Mouse (Mus musculus) liver, embryonic 13.5 days (tissue): ENCODE results near the gene Myl3. TPM values are rescaled to one million over a fixed set of nuclear protein-coding genes. Genes with fewer than 3 reads are reported as not detected.
A peak's percentile ranks its signal among the peaks of the same experiment; 100 is the strongest.

Experiments used
- ATAC-seq: fragments of 200-750 bp; cut with Nextera tagmentation; 2 replicates; pipeline ENCODE4 v1.8.0; 2017; ENCODE audit warnings: low read depth, mild to moderate bottlenecking, moderate number of reproducible peaks, moderate library complexity
- DNase-seq: peaks from one replicate; pipeline ENCODE4 v3.0.0; 2022
- H3K27ac ChIP-seq: fragments of 300-500 bp; sonication (generic); 2 replicates; pipeline ENCODE4 v1.5.1; 2015; ENCODE audit warnings: moderate library complexity, mild to moderate bottlenecking, inconsistent platforms
- H3K27me3 ChIP-seq: fragments of 300-500 bp; sonication (generic); 2 replicates; pipeline ENCODE4 v1.6.1; 2015; ENCODE audit warnings: mild to moderate bottlenecking, inconsistent platforms
- H3K36me3 ChIP-seq: fragments of 300-500 bp; sonication (generic); 2 replicates; pipeline ENCODE4 v1.6.1; 2015; ENCODE audit warnings: mild to moderate bottlenecking, inconsistent platforms
- H3K4me1 ChIP-seq: fragments of 300-500 bp; sonication (generic); replicated peaks from 2 replicates; pipeline ENCODE4 v1.6.1; 2015; ENCODE audit warnings: inconsistent platforms
- H3K4me2 ChIP-seq: fragments of 300-500 bp; sonication (generic); 2 replicates; pipeline ENCODE4 v1.6.1; 2015; ENCODE audit warnings: inconsistent platforms, mild to moderate bottlenecking, moderate library complexity
- H3K4me3 ChIP-seq: fragments of 300-500 bp; sonication (generic); replicated peaks from 2 replicates; pipeline ENCODE4 v1.5.1; 2015; ENCODE audit warnings: mild to moderate bottlenecking, inconsistent platforms
- H3K9ac ChIP-seq: fragments of 300-500 bp; sonication (generic); 2 replicates; pipeline ENCODE4 v1.6.1; 2015; ENCODE audit warnings: mild to moderate bottlenecking, inconsistent platforms
- H3K9me3 ChIP-seq: fragments of 300-500 bp; sonication (generic); replicated peaks from 2 replicates; pipeline ENCODE4 v1.6.1; 2016; ENCODE audit warnings: inconsistent platforms
- WGBS: fragments of 180-500 bp; shearing (Covaris S2); methylation state at CpG from one replicate; pipeline ENCODE4 v1.1.7; 2015; ENCODE audit not compliant: insufficient replicate concordance; 5-methylcytosine and 5-hydroxymethylcytosine counted together
- polyA plus RNA-seq: library from polyadenylated mRNA; unstranded; fragments of >200 nt; fragmentation: Nextera tagmentation; extraction: Ambion mirVana; gene quantifications from 2 replicates; pipeline ENCODE4 v1.2.1, GENCODE M21; 2015

Myl3 gene
- polyA plus RNA-seq, result 0.56 and 5.4 TPM in 2 replicates

- Histone ChIP-seq H3K9me3 (no peaks in the 10 kb centered on the region), H3K36me3 (no peaks in the 10 kb centered on the region), H3K27me3 (peaks cover 82% of the 10 kb centered on the region), H3K4me3 (peak within 1 kb of the TSS; percentile 57), H3K27ac (no peak within 1 kb of the TSS), H3K4me2 (peak within 1 kb of the TSS; percentile 65), H3K4me1 (peaks cover 19% of the 10 kb centered on the region), H3K9ac (peak within 1 kb of the TSS; percentile 50)
- WGBS, result 3% methylated on average over 17 of the region's 17 CpGs
- DNase-seq (no peak), ATAC-seq (no peak)
These were observed at the start of gene Myl3 for GRCm38 (mm10) chr9:110741711-110742294. Gene Myl3 (plus strand): TSS chr9:110741861.

- no peak overlapping the region for H3K27ac ChIP-seq
- peaks cover 20% of the 10 kb centered on the region for H3K4me1 ChIP-seq
- ATAC-seq (no peak), DNase-seq (no peak)
- H3K36me3 ChIP-seq, result peaks cover 28% of the 10 kb centered on the region; the same call in 1 of the 2 replicates
- no peak overlapping the region for H3K4me2 ChIP-seq
- 83% methylated on average over 4 of the region's 4 CpGs for WGBS
- H3K4me3 ChIP-seq, result no peak overlapping the region
- H3K27me3 ChIP-seq, result no peaks in the 10 kb centered on the region
- no peak overlapping the region for H3K9ac ChIP-seq
- no peaks in the 10 kb centered on the region for H3K9me3 ChIP-seq
These were observed 46.4 kb upstream of the Myl3 start for GRCm38 (mm10) chr9:110695165-110695755.

GRCm38 (mm10) chr9:110696427-110696826, 45.2 kb upstream of the Myl3 start:
- no peak overlapping the region for H3K27ac ChIP-seq
- WGBS, result 80% methylated on average over 5 of the region's 5 CpGs
- H3K9ac ChIP-seq, result no peak overlapping the region
- H3K4me1 ChIP-seq, result peaks cover 30% of the 10 kb centered on the region
- DNase-seq (no peak), ATAC-seq (no peak)
- no peaks in the 10 kb centered on the region for H3K9me3 ChIP-seq
- H3K4me2 ChIP-seq, result no peak overlapping the region
- H3K4me3 ChIP-seq, result no peak overlapping the region
- peaks cover 28% of the 10 kb centered on the region; the same call in 1 of the 2 replicates for H3K36me3 ChIP-seq
- no peaks in the 10 kb centered on the region for H3K27me3 ChIP-seq

GRCm38 (mm10) chr9:110697465-110697864, 44.2 kb upstream of the Myl3 start:
- DNase-seq, result no peak
- Histone ChIP-seq H3K9me3 (no peaks in the 10 kb centered on the region), H3K4me2 (no peak overlapping the region), H3K27me3 (no peaks in the 10 kb centered on the region), H3K36me3 (peaks cover 28% of the 10 kb centered on the region; the same call in 1 of the 2 replicates), H3K27ac (no peak overlapping the region), H3K4me3 (no peak overlapping the region), H3K9ac (no peak overlapping the region), H3K4me1 (peaks cover 35% of the 10 kb centered on the region)
- WGBS, result 75% methylated on average over 3 of the region's 3 CpGs
- ATAC-seq, result no peak

- WGBS, result 34% methylated on average over 3 of the region's 3 CpGs
- Histone ChIP-seq H3K9me3 (no peaks in the 10 kb centered on the region), H3K27me3 (no peaks in the 10 kb centered on the region), H3K4me2 (peak overlapping the region; percentile 16; the same call in 1 of the 2 replicates), H3K4me3 (no peak overlapping the region), H3K36me3 (peaks cover 28% of the 10 kb centered on the region; the same call in 1 of the 2 replicates), H3K27ac (peak overlapping the region; percentile 60; the same call in 1 of the 2 replicates), H3K9ac (no peak overlapping the region), H3K4me1 (peaks cover 53% of the 10 kb centered on the region)
- DNase-seq (peak; percentile 28), ATAC-seq (peak; percentile 97)
These were observed 42.1 kb upstream of the Myl3 start for GRCm38 (mm10) chr9:110699574-110699973.

- 74% methylated on average over 11 of the region's 12 CpGs for WGBS
- Histone ChIP-seq H3K27ac (no peak overlapping the region), H3K36me3 (peaks cover 25% of the 10 kb centered on the region; the same call in 1 of the 2 replicates), H3K9ac (no peak overlapping the region), H3K9me3 (no peaks in the 10 kb centered on the region), H3K4me1 (peaks cover 58% of the 10 kb centered on the region), H3K4me3 (no peak overlapping the region), H3K4me2 (no peak overlapping the region), H3K27me3 (no peaks in the 10 kb centered on the region)
- DNase-seq (no peak), ATAC-seq (no peak)
These were observed 40.3 kb upstream of the Myl3 start for GRCm38 (mm10) chr9:110701114-110702032.

- Histone ChIP-seq H3K4me3 (no peak overlapping the region), H3K9me3 (no peaks in the 10 kb centered on the region), H3K4me1 (peaks cover 57% of the 10 kb centered on the region), H3K36me3 (peaks cover 14% of the 10 kb centered on the region; the same call in 1 of the 2 replicates), H3K27me3 (no peaks in the 10 kb centered on the region), H3K4me2 (no peak overlapping the region), H3K9ac (no peak overlapping the region), H3K27ac (no peak overlapping the region)
- no peak for DNase-seq
- WGBS, result 48% methylated on average over 1 of the region's 1 CpGs
- ATAC-seq, result no peak
These were observed 38.8 kb upstream of the Myl3 start for GRCm38 (mm10) chr9:110702848-110703247.

GRCm38 (mm10) chr9:110703951-110704350, 37.7 kb upstream of the Myl3 start:
- DNase-seq, result no peak
- H3K4me2 ChIP-seq, result no peak overlapping the region
- H3K27me3 ChIP-seq, result no peaks in the 10 kb centered on the region
- H3K4me1 ChIP-seq, result peaks cover 52% of the 10 kb centered on the region
- no peaks in the 10 kb centered on the region for H3K9me3 ChIP-seq
- no peak overlapping the region for H3K9ac ChIP-seq
- peaks cover 19% of the 10 kb centered on the region; the same call in 1 of the 2 replicates for H3K36me3 ChIP-seq
- no peak overlapping the region for H3K4me3 ChIP-seq
- 78% methylated on average over 6 of the region's 6 CpGs for WGBS
- H3K27ac ChIP-seq, result peak overlapping the region; percentile 3; the same call in 1 of the 2 replicates
- ATAC-seq, result no peak

- Histone ChIP-seq H3K27me3 (no peaks in the 10 kb centered on the region), H3K27ac (no peak overlapping the region), H3K9me3 (no peaks in the 10 kb centered on the region), H3K4me3 (no peak overlapping the region), H3K9ac (no peak overlapping the region), H3K4me2 (no peak overlapping the region), H3K36me3 (peaks cover 31% of the 10 kb centered on the region), H3K4me1 (peaks cover 42% of the 10 kb centered on the region)
- DNase-seq (no peak), ATAC-seq (no peak)
- 58% methylated on average over 5 of the region's 5 CpGs for WGBS
These were observed 34.9 kb upstream of the Myl3 start for GRCm38 (mm10) chr9:110706784-110707183.

- ATAC-seq (peak; percentile 79), DNase-seq (peak; percentile 56)
- Histone ChIP-seq H3K27ac (peak overlapping the region; percentile 44; the same call in 1 of the 2 replicates), H3K9ac (peak overlapping the region; percentile 41; the same call in 1 of the 2 replicates), H3K4me1 (peaks cover 20% of the 10 kb centered on the region), H3K9me3 (no peaks in the 10 kb centered on the region), H3K4me3 (peak overlapping the region; percentile 36), H3K4me2 (peak overlapping the region; percentile 42), H3K27me3 (no peaks in the 10 kb centered on the region), H3K36me3 (peaks cover 36% of the 10 kb centered on the region)
- 18% methylated on average over 5 of the region's 5 CpGs for WGBS
These were observed 31.9 kb upstream of the Myl3 start for GRCm38 (mm10) chr9:110709640-110710258.

GRCm38 (mm10) chr9:110711532-110711931, 30.1 kb upstream of the Myl3 start:
- no peak overlapping the region for H3K9ac ChIP-seq
- H3K36me3 ChIP-seq, result peaks cover 36% of the 10 kb centered on the region
- peaks cover 15% of the 10 kb centered on the region for H3K4me1 ChIP-seq
- 93% methylated on average over 1 of the region's 1 CpGs for WGBS
- no peaks in the 10 kb centered on the region for H3K9me3 ChIP-seq
- H3K27ac ChIP-seq, result no peak overlapping the region
- DNase-seq, result no peak
- H3K27me3 ChIP-seq, result no peaks in the 10 kb centered on the region
- no peak overlapping the region for H3K4me2 ChIP-seq
- H3K4me3 ChIP-seq, result no peak overlapping the region
- ATAC-seq, result no peak
